Mouse (Mus musculus) urinary bladder, postnatal 25 days (tissue): ENCODE measurements at regions not wholly inside any gene's neighbourhood (a gene's known extent, or its start where the extent isn't known, plus 50 kb on each side); places are given as distances from the start of the nearest gene placed in this dataset.

Experiments used
- DNase-seq: peaks from one replicate; pipeline ENCODE4 v3.0.0; 2022; ENCODE audit warnings: low spot score

DNA sequence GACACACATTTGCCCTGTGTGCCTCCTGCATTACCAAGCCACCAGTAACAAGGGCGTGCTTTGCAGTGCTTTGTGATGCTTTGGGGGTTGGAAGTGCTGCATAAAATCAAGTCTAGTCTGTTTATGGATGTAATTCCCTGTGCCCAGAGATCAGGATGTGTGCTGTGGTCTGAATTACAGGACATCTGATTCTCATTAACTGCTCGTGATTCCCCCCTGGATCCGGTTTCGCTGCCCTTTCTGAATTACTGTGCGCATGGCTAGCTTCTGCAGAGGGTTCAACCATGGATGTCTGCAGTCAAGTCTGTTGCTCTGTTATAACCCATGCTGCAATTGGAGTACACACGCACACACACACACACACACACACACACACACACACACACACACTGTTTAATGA lies 52.5 kb upstream of the Magi1 start:
- DNase-seq: no peak
